Mouse (Mus musculus) T-helper 1 cell (primary cell): ENCODE data around the gene Mtfr2.

Experiments used
- in situ Hi-C: fragments of 300-600 bp; cut with MboI, MseI; formaldehyde crosslinking; loops from one replicate; pipeline ENCODE4 v1.15.1; 2025; ENCODE audit warnings: high pct_unique_total_duplicates

Mtfr2 gene

GRCm38 (mm10) chr10:20347285-20348214 lies at the start of gene Mtfr2:
Gene Mtfr2 (plus strand): TSS chr10:20347770.
- in situ Hi-C loops, result loop anchor here (25.0 kb wide), 1 partner anchor 965 kb away; no protein-coding TSS in a partner anchor

GRCm38 (mm10) chr10:20298152-20298920 lies 49.2 kb upstream of the Mtfr2 start:
- in situ Hi-C loops, result no loop called here

GRCm38 (mm10) chr10:20299114-20299513 lies 48.5 kb upstream of the Mtfr2 start:
- in situ Hi-C loops, result no loop called here

GRCm38 (mm10) chr10:20310969-20311769 lies 36.4 kb upstream of the Mtfr2 start:
- in situ Hi-C loops, result no loop called here

GRCm38 (mm10) chr10:20311918-20312735 lies 35.4 kb upstream of the Mtfr2 start, which contains the start of gene Bclaf1:
Gene Bclaf1 (plus strand): TSS chr10:20312469.
- in situ Hi-C loops, result no loop called here

GRCm38 (mm10) chr10:20312736-20313301 lies 34.8 kb upstream of the Mtfr2 start:
- in situ Hi-C loops, result no loop called here

GRCm38 (mm10) chr10:20313447-20313846 lies 34.1 kb upstream of the Mtfr2 start:
- in situ Hi-C loops, result no loop called here

GRCm38 (mm10) chr10:20313941-20314340 lies 33.6 kb upstream of the Mtfr2 start:
- in situ Hi-C loops, result no loop called here

GRCm38 (mm10) chr10:20314797-20315196 lies 32.8 kb upstream of the Mtfr2 start:
- in situ Hi-C loops, result no loop called here

- in situ Hi-C loops, result no loop called here
These were observed 30.1 kb upstream of the Mtfr2 start for GRCm38 (mm10) chr10:20317466-20317865.

- in situ Hi-C loops, result loop anchor here (10.0 to 25.0 kb wide), 2 partner anchors 829 to 986 kb away; no protein-coding TSS in a partner anchor
These were observed 21.3 kb upstream of the Mtfr2 start for GRCm38 (mm10) chr10:20326226-20326625.

GRCm38 (mm10) chr10:20331262-20331661 lies 16.3 kb upstream of the Mtfr2 start:
- in situ Hi-C loops, result loop anchor here (25.0 kb wide), 1 partner anchor 981 kb away; no protein-coding TSS in a partner anchor

- in situ Hi-C loops, result loop anchor here (25.0 kb wide), 1 partner anchor 974 kb away; no protein-coding TSS in a partner anchor
These were observed 9.7 kb upstream of the Mtfr2 start for GRCm38 (mm10) chr10:20337872-20338271.

GRCm38 (mm10) chr10:20345736-20346135 lies 1.8 kb upstream of the Mtfr2 start:
- in situ Hi-C loops, result loop anchor here (25.0 kb wide), 1 partner anchor 967 kb away; no protein-coding TSS in a partner anchor

GRCm38 (mm10) chr10:20348894-20349293 lies 1.3 kb downstream of the Mtfr2 start:
- in situ Hi-C loops, result loop anchor here (25.0 kb wide), 1 partner anchor 963 kb away; no protein-coding TSS in a partner anchor

GRCm38 (mm10) chr10:20361542-20362449 lies 14.2 kb downstream of the Mtfr2 start:
- in situ Hi-C loops, result no loop called here

GRCm38 (mm10) chr10:20362450-20363118 lies 15.0 kb downstream of the Mtfr2 start:
- in situ Hi-C loops, result no loop called here

- in situ Hi-C loops, result loop anchor here (5.0 kb wide), 2 partner anchors 50 to 565 kb away; no protein-coding TSS in a partner anchor
These were observed 24.5 kb downstream of the Mtfr2 start for GRCm38 (mm10) chr10:20372046-20372445.
